Mouse (Mus musculus): Measurements from ENCODE around the gene Fyn. TPM values are rescaled to one million over a fixed set of nuclear protein-coding genes. Genes with fewer than 3 reads are reported as not detected.

Gene Fyn
- total and polyA plus RNA-seq, 2 experiments from 2014 or later, result 10.8 to 24.1 TPM

GRCm38 (mm10) chr10:39328661-39329060, 40.0 kb upstream of the Fyn start:
- Histone ChIP-seq H3K27me3 (ENCODE audit: control insufficient read depth, insufficient read depth, low read length) (no peaks in the 10 kb centered on the region), H3K36me3 (replicated peaks; ENCODE audit: control insufficient read depth, insufficient read depth, low read length) (no peaks in the 10 kb centered on the region), H3K4me1 (ENCODE audit: control insufficient read depth, insufficient read depth) (no peaks in the 10 kb centered on the region), H3K27ac (ENCODE audit: low read depth) (no peak overlapping the region), H3K9ac (replicated peaks; ENCODE audit: low read depth, low read length) (no peak overlapping the region), H3K4me2 (ENCODE audit: low read depth, low read length) (no peak overlapping the region), H3K9me3 (replicated peaks; ENCODE audit: control insufficient read depth, low read length) (peaks cover 16% of the 10 kb centered on the region), H3K4me3 (ENCODE audit: low read depth, low read length) (no peak overlapping the region)
- no peak for ATAC-seq (ENCODE audit: insufficient read depth, low read depth)
- TF ChIP-seq EP300 (IDR thresholded peaks at IDR 0.05; ENCODE audit: low read depth) (no peak), CTCF (IDR thresholded peaks at IDR 0.05; ENCODE audit: low read depth) (no peak)
- no peak for DNase-seq (ENCODE audit: low spot score)
- 90% methylated on average over 2 of the region's 2 CpGs for WGBS

- DNase-seq (ENCODE audit: low spot score) (peak; percentile 63), ATAC-seq (ENCODE audit: insufficient read depth, low read depth) (no peak)
- H3K4me3 ChIP-seq (ENCODE audit: low read depth, low read length), result no peak overlapping the region
- H3K4me1 ChIP-seq (ENCODE audit: control insufficient read depth, insufficient read depth), result peaks cover 7% of the 10 kb centered on the region
- TF ChIP-seq EP300 (IDR thresholded peaks at IDR 0.05; ENCODE audit: low read depth) (no peak), CTCF (IDR thresholded peaks at IDR 0.05; ENCODE audit: low read depth) (no peak)
- no peaks in the 10 kb centered on the region for H3K36me3 ChIP-seq (replicated peaks; ENCODE audit: control insufficient read depth, insufficient read depth, low read length)
- peaks cover 16% of the 10 kb centered on the region for H3K9me3 ChIP-seq (replicated peaks; ENCODE audit: control insufficient read depth, low read length)
- no peaks in the 10 kb centered on the region for H3K27me3 ChIP-seq (ENCODE audit: control insufficient read depth, insufficient read depth, low read length)
- no peak overlapping the region for H3K4me2 ChIP-seq (ENCODE audit: low read depth, low read length)
- no peak overlapping the region for H3K9ac ChIP-seq (replicated peaks; ENCODE audit: low read depth, low read length)
- no peak overlapping the region for H3K27ac ChIP-seq (ENCODE audit: low read depth)
- WGBS, result 5% methylated on average over 3 of the region's 3 CpGs
These were observed 34.3 kb upstream of the Fyn start for GRCm38 (mm10) chr10:39334320-39334719.

- H3K4me2 ChIP-seq (ENCODE audit: low read depth, low read length), result no peak overlapping the region
- H3K27ac ChIP-seq (ENCODE audit: low read depth), result no peak overlapping the region
- ATAC-seq (ENCODE audit: insufficient read depth, low read depth) (no peak), DNase-seq (ENCODE audit: low spot score) (no peak)
- peaks cover 7% of the 10 kb centered on the region for H3K4me1 ChIP-seq (ENCODE audit: control insufficient read depth, insufficient read depth)
- TF ChIP-seq EP300 (IDR thresholded peaks at IDR 0.05; ENCODE audit: low read depth) (no peak), CTCF (IDR thresholded peaks at IDR 0.05; ENCODE audit: low read depth) (no peak)
- H3K9ac ChIP-seq (replicated peaks; ENCODE audit: low read depth, low read length), result no peak overlapping the region
- H3K4me3 ChIP-seq (ENCODE audit: low read depth, low read length), result no peak overlapping the region
- H3K27me3 ChIP-seq (ENCODE audit: control insufficient read depth, insufficient read depth, low read length), result no peaks in the 10 kb centered on the region
- peaks cover 16% of the 10 kb centered on the region for H3K9me3 ChIP-seq (replicated peaks; ENCODE audit: control insufficient read depth, low read length)
- H3K36me3 ChIP-seq (replicated peaks; ENCODE audit: control insufficient read depth, insufficient read depth, low read length), result no peaks in the 10 kb centered on the region
These were observed 32.8 kb upstream of the Fyn start for GRCm38 (mm10) chr10:39335880-39336279.

- Histone ChIP-seq H3K4me3 (ENCODE audit: low read depth, low read length) (no peak overlapping the region), H3K36me3 (replicated peaks; ENCODE audit: control insufficient read depth, insufficient read depth, low read length) (no peaks in the 10 kb centered on the region), H3K9ac (replicated peaks; ENCODE audit: low read depth, low read length) (no peak overlapping the region), H3K4me2 (ENCODE audit: low read depth, low read length) (no peak overlapping the region), H3K4me1 (ENCODE audit: control insufficient read depth, insufficient read depth) (peaks cover 6% of the 10 kb centered on the region), H3K27me3 (ENCODE audit: control insufficient read depth, insufficient read depth, low read length) (no peaks in the 10 kb centered on the region), H3K9me3 (replicated peaks; ENCODE audit: control insufficient read depth, low read length) (no peaks in the 10 kb centered on the region), H3K27ac (ENCODE audit: low read depth) (no peak overlapping the region)
- DNase-seq (ENCODE audit: low spot score), result no peak
- TF ChIP-seq CTCF (IDR thresholded peaks at IDR 0.05; ENCODE audit: low read depth) (no peak), EP300 (IDR thresholded peaks at IDR 0.05; ENCODE audit: low read depth) (no peak)
- 60% methylated on average over 2 of the region's 2 CpGs for WGBS
- ATAC-seq (ENCODE audit: insufficient read depth, low read depth), result no peak
These were observed 29.3 kb upstream of the Fyn start for GRCm38 (mm10) chr10:39339189-39339968.

GRCm38 (mm10) chr10:39339969-39340236, 28.8 kb upstream of the Fyn start:
- no peak for ATAC-seq (ENCODE audit: insufficient read depth, low read depth)
- no peak overlapping the region for H3K27ac ChIP-seq (ENCODE audit: low read depth)
- H3K9ac ChIP-seq (replicated peaks; ENCODE audit: low read depth, low read length), result no peak overlapping the region
- 84% methylated on average over 2 of the region's 2 CpGs for WGBS
- no peaks in the 10 kb centered on the region for H3K27me3 ChIP-seq (ENCODE audit: control insufficient read depth, insufficient read depth, low read length)
- no peak overlapping the region for H3K4me3 ChIP-seq (ENCODE audit: low read depth, low read length)
- H3K4me1 ChIP-seq (ENCODE audit: control insufficient read depth, insufficient read depth), result 0 out of 2 replicates have a peak, but pooled peaks cover under 1% of the 10 kb centered on the region
- no peak for DNase-seq (ENCODE audit: low spot score)
- TF ChIP-seq CTCF (IDR thresholded peaks at IDR 0.05; ENCODE audit: low read depth) (no peak), EP300 (IDR thresholded peaks at IDR 0.05; ENCODE audit: low read depth) (no peak)
- H3K4me2 ChIP-seq (ENCODE audit: low read depth, low read length), result no peak overlapping the region
- H3K36me3 ChIP-seq (replicated peaks; ENCODE audit: control insufficient read depth, insufficient read depth, low read length), result no peaks in the 10 kb centered on the region
- no peaks in the 10 kb centered on the region for H3K9me3 ChIP-seq (replicated peaks; ENCODE audit: control insufficient read depth, low read length)

GRCm38 (mm10) chr10:39343551-39343950, 25.1 kb upstream of the Fyn start:
- H3K9me3 ChIP-seq (replicated peaks; ENCODE audit: control insufficient read depth, low read length), result no peaks in the 10 kb centered on the region
- H3K27ac ChIP-seq (ENCODE audit: low read depth), result no peak overlapping the region
- no peak overlapping the region for H3K4me3 ChIP-seq (ENCODE audit: low read depth, low read length)
- H3K27me3 ChIP-seq (ENCODE audit: control insufficient read depth, insufficient read depth, low read length), result no peaks in the 10 kb centered on the region
- DNase-seq (ENCODE audit: low spot score) (no peak), ATAC-seq (ENCODE audit: insufficient read depth, low read depth) (no peak)
- no peak overlapping the region for H3K4me2 ChIP-seq (ENCODE audit: low read depth, low read length)
- no peak for TF ChIP-seq CTCF (IDR thresholded peaks at IDR 0.05; ENCODE audit: low read depth)
- no peak for TF ChIP-seq EP300 (IDR thresholded peaks at IDR 0.05; ENCODE audit: low read depth)
- no peaks in the 10 kb centered on the region for H3K4me1 ChIP-seq (ENCODE audit: control insufficient read depth, insufficient read depth)
- 61% methylated on average over 1 of the region's 1 CpGs for WGBS
- no peak overlapping the region for H3K9ac ChIP-seq (replicated peaks; ENCODE audit: low read depth, low read length)
- no peaks in the 10 kb centered on the region for H3K36me3 ChIP-seq (replicated peaks; ENCODE audit: control insufficient read depth, insufficient read depth, low read length)
